Mouse (Mus musculus): ENCODE measurements around the gene 1700040F15Rik. TPM values are rescaled to one million over a fixed set of nuclear protein-coding genes. Genes with fewer than 3 reads are reported as not detected.

Gene 1700040F15Rik
- not detected in 4 replicates for total RNA-seq (2023)

GRCm38 (mm10) chrY:61101947-61102346, at the start of gene 1700040F15Rik:
TSS of gene 1700040F15Rik (plus strand) at chrY:61102247.

